Mouse (Mus musculus): ENCODE measurements around the gene Mrpl38. TPM values are rescaled to one million over a fixed set of nuclear protein-coding genes. Genes with fewer than 3 reads are reported as not detected.

The Mrpl38 gene
- polyA plus RNA-seq, 2 experiments = 17.5 to 39.5 TPM

GRCm38 (mm10) chr11:116167884-116168439, 29.3 kb upstream of the Mrpl38 start, which contains the start of gene Fbf1:
Gene Fbf1 (minus strand): TSS chr11:116168166.
- ATAC-seq (ENCODE audit: insufficient read depth) (peak; percentile 97), DNase-seq (ENCODE audit: low read depth in 3 of 3, low spot score in 3 of 3) (peak; percentile 86 to 90 (median 89))
- TF ChIP-seq EP300 (IDR thresholded peaks at IDR 0.05; ENCODE audit: low read depth) = no peak
- TF ChIP-seq CTCF (IDR thresholded peaks at IDR 0.05; ENCODE audit: low read depth) = no peak
- H3K9ac ChIP-seq (replicated peaks) = peak within 1 kb of the TSS; percentile 88
- H3K27me3 ChIP-seq (ENCODE audit: control insufficient read depth, insufficient read depth, low read length) = no peaks in the 10 kb centered on the region
- H3K9me3 ChIP-seq (ENCODE audit: control insufficient read depth, low read length) = no peaks in the 10 kb centered on the region
- H3K27ac ChIP-seq = peak within 1 kb of the TSS; percentile 57
- H3K4me2 ChIP-seq (ENCODE audit: low read depth) = peak within 1 kb of the TSS; percentile 97
- peaks cover 2 to 11% of the 10 kb centered on the region in 2 experiments; a peak in 3 of 4 replicates for H3K4me1 ChIP-seq (replicated peaks; ENCODE audit: control insufficient read depth in 2 of 2, insufficient read depth in 2 of 2, low read length in 1 of 2)
- no peaks in the 10 kb centered on the region for H3K36me3 ChIP-seq (replicated peaks; ENCODE audit: control insufficient read depth, insufficient read depth, low read depth)
- peak within 1 kb of the TSS; percentile 83 to 93 for H3K4me3 ChIP-seq (ENCODE audit: insufficient read depth in 1 of 2, low read depth in 2 of 2, low read length in 2 of 2)
- under 1% methylated on average over 40 of the region's 40 CpGs for WGBS (ENCODE audit: insufficient replicate concordance)

GRCm38 (mm10) chr11:116167232-116167631, 28.6 kb upstream of the Mrpl38 start:
- Histone ChIP-seq H3K4me3 (ENCODE audit: insufficient read depth in 1 of 2, low read depth in 2 of 2, low read length in 2 of 2) (peak overlapping the region; percentile 83 to 93), H3K9me3 (ENCODE audit: control insufficient read depth, low read length) (no peaks in the 10 kb centered on the region), H3K4me2 (ENCODE audit: low read depth) (peak overlapping the region; percentile 97), H3K9ac (replicated peaks) (peak overlapping the region; percentile 88), H3K27ac (peak overlapping the region; percentile 57), H3K4me1 (replicated peaks; ENCODE audit: control insufficient read depth in 2 of 2, insufficient read depth in 2 of 2, low read length in 1 of 2) (peaks cover 2 to 11% of the 10 kb centered on the region in 2 experiments; a peak in 3 of 4 replicates), H3K27me3 (ENCODE audit: control insufficient read depth, insufficient read depth, low read length) (no peaks in the 10 kb centered on the region), H3K36me3 (replicated peaks; ENCODE audit: control insufficient read depth, insufficient read depth, low read depth) (no peaks in the 10 kb centered on the region)
- DNase-seq (ENCODE audit: low read depth in 3 of 3, low spot score in 3 of 3) (no peak), ATAC-seq (ENCODE audit: insufficient read depth) (no peak)
- TF ChIP-seq EP300 (IDR thresholded peaks at IDR 0.05; ENCODE audit: low read depth) = no peak
- no peak for TF ChIP-seq CTCF (IDR thresholded peaks at IDR 0.05; ENCODE audit: low read depth)
- WGBS (ENCODE audit: insufficient replicate concordance) = 10% methylated on average over 6 of the region's 6 CpGs

DNA sequence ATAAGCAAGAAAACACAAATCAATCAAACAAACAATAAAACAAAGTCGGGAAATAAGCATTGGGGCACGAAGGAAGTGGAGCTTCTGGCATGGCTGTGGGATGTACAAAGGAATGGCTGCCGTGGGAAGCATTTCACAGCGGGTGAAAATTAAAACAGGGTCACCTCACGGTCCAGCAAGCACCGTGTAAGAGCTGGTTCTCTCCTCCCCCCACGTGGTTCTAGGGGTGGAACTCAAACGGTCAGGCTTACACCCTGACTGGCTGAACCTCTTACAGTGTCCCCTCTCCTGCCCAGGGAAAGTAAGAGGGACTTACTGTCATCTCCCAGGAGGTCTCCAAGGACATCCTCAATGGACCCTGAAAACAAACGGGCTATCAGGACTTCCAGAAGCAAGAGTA, 24.3 kb upstream of the Mrpl38 start:
- Histone ChIP-seq H3K9me3 (ENCODE audit: control insufficient read depth, low read length) (no peaks in the 10 kb centered on the region), H3K9ac (replicated peaks) (no peak overlapping the region), H3K36me3 (replicated peaks; ENCODE audit: control insufficient read depth, insufficient read depth, low read depth) (no peaks in the 10 kb centered on the region), H3K27me3 (ENCODE audit: control insufficient read depth, insufficient read depth, low read length) (no peaks in the 10 kb centered on the region), H3K4me1 (replicated peaks; ENCODE audit: control insufficient read depth in 2 of 2, insufficient read depth in 2 of 2, low read length in 1 of 2) (peaks cover 2 to 9% of the 10 kb centered on the region in 2 experiments; a peak in 3 of 4 replicates), H3K4me3 (ENCODE audit: insufficient read depth in 1 of 2, low read depth in 2 of 2, low read length in 2 of 2) (no peak overlapping the region), H3K4me2 (ENCODE audit: low read depth) (no peak overlapping the region), H3K27ac (no peak overlapping the region)
- TF ChIP-seq CTCF (IDR thresholded peaks at IDR 0.05; ENCODE audit: low read depth) (no peak), EP300 (IDR thresholded peaks at IDR 0.05; ENCODE audit: low read depth) (no peak)
- 60% methylated on average over 9 of the region's 9 CpGs for WGBS (ENCODE audit: insufficient replicate concordance)
- DNase-seq (ENCODE audit: low read depth in 3 of 3, low spot score in 3 of 3) = no peak
- no peak for ATAC-seq (ENCODE audit: insufficient read depth)

GRCm38 (mm10) chr11:116162146-116162545, 23.5 kb upstream of the Mrpl38 start:
- no peaks in the 10 kb centered on the region for H3K9me3 ChIP-seq (ENCODE audit: control insufficient read depth, low read length)
- no peaks in the 10 kb centered on the region for H3K27me3 ChIP-seq (ENCODE audit: control insufficient read depth, insufficient read depth, low read length)
- H3K27ac ChIP-seq = no peak overlapping the region
- no peak overlapping the region for H3K9ac ChIP-seq (replicated peaks)
- DNase-seq (ENCODE audit: low read depth in 3 of 3, low spot score in 3 of 3) (no peak), ATAC-seq (ENCODE audit: insufficient read depth) (no peak)
- WGBS (ENCODE audit: insufficient replicate concordance) = 70% methylated on average over 10 of the region's 10 CpGs
- no peak overlapping the region for H3K4me2 ChIP-seq (ENCODE audit: low read depth)
- peaks cover 0 to 8% of the 10 kb centered on the region in 2 experiments; a peak in 3 of 4 replicates for H3K4me1 ChIP-seq (replicated peaks; ENCODE audit: control insufficient read depth in 2 of 2, insufficient read depth in 2 of 2, low read length in 1 of 2)
- no peaks in the 10 kb centered on the region for H3K36me3 ChIP-seq (replicated peaks; ENCODE audit: control insufficient read depth, insufficient read depth, low read depth)
- TF ChIP-seq CTCF (IDR thresholded peaks at IDR 0.05; ENCODE audit: low read depth) (no peak), EP300 (IDR thresholded peaks at IDR 0.05; ENCODE audit: low read depth) (no peak)
- no peak overlapping the region for H3K4me3 ChIP-seq (ENCODE audit: insufficient read depth in 1 of 2, low read depth in 2 of 2, low read length in 2 of 2)

DNA sequence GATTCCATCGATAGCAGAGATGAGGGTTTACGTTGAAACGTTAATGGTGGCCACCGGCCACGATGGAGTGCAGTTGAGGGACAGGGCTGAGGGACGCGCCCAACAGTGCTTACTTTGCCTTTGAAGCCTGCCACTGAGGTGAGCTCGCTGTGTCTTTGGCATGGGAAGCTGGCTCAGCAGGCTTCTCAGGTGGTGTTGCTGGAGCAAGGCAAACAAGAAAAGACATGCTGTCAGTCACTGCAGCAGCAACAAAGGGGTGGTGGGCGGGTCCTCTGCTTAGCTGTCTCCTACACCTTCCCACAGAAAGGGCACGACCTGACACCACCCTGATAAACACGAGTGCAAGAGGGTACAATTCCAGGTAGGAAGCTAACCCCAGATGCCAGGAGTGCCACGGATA, 22.6 kb upstream of the Mrpl38 start:
- TF ChIP-seq EP300 (IDR thresholded peaks at IDR 0.05; ENCODE audit: low read depth) (no peak), CTCF (IDR thresholded peaks at IDR 0.05; ENCODE audit: low read depth) (no peak)
- Histone ChIP-seq H3K4me1 (replicated peaks; ENCODE audit: control insufficient read depth in 2 of 2, insufficient read depth in 2 of 2, low read length in 1 of 2) (no peaks in the 10 kb centered on the region), H3K4me3 (ENCODE audit: insufficient read depth in 1 of 2, low read depth in 2 of 2, low read length in 2 of 2) (no peak overlapping the region), H3K27ac (no peak overlapping the region), H3K27me3 (ENCODE audit: control insufficient read depth, insufficient read depth, low read length) (no peaks in the 10 kb centered on the region), H3K36me3 (replicated peaks; ENCODE audit: control insufficient read depth, insufficient read depth, low read depth) (no peaks in the 10 kb centered on the region), H3K9ac (replicated peaks) (no peak overlapping the region), H3K4me2 (ENCODE audit: low read depth) (no peak overlapping the region), H3K9me3 (ENCODE audit: control insufficient read depth, low read length) (no peaks in the 10 kb centered on the region)
- no peak for ATAC-seq (ENCODE audit: insufficient read depth)
- WGBS (ENCODE audit: insufficient replicate concordance) = 66% methylated on average over 12 of the region's 12 CpGs
- no peak for DNase-seq (ENCODE audit: low read depth in 3 of 3, low spot score in 3 of 3)
